Mouse (Mus musculus) WW6 (cell line): ENCODE measurements at regions not wholly inside any gene's neighbourhood (a gene's known extent, or its start where the extent isn't known, plus 50 kb on each side); places are given as distances from the start of the nearest gene placed in this dataset.
"Not testable (repeated sequence)": the region's sequence is repeated elsewhere in the genome, so short reads cannot be mapped to it uniquely, and the experiment has no call there.

ENCODE experiments used
- DNase-seq: peaks from one replicate; pipeline ENCODE4 v3.0.0-alpha.2; 2013; ENCODE audit warnings: low read depth, low spot score

DNA sequence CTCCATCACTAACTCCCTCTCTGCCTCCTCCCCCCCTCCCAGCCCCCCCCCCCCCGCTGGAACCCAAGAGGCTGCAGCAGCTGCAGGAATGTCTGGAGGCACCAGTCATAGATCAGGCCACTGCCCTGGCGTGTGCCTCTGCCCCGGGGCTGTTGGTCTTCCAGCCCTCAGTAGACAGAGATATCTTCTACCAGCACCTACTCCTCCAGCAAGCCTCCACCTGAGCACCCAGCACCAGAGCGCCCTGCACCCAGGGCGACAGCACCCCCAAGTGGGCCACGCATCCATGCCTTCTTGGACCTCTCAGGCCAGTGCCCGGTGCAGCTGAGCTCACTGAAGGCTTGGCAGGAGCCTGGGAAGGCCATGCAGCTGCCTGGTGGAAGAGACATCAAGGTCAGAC, 936.5 kb downstream of the Diaph3 start:
- no peak for DNase-seq

DNA sequence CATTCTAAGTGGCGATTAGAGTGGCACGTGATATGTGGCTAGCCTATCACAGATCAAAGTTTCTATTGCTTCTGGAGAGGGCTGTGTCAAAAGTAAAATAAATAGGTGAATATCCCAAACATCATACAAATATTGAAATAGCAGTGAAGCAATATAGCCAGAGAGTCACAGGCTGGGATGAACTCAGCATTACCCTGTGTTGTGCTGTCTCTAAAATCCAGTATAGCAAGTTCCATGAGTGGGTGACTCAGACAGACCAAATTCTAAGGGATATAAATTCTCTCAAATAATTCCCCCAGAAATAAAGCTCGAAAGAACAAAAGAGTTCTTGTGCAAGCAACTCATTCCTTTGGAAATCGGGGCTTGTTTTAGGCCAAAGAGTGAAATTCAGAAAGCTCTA, 943.2 kb downstream of the Diaph3 start:
- DNase-seq, result no peak

- DNase-seq, result no peak
These were observed 956.2 kb downstream of the Diaph3 start for GRCm38 (mm10) chr14:86184663-86185381.

DNA sequence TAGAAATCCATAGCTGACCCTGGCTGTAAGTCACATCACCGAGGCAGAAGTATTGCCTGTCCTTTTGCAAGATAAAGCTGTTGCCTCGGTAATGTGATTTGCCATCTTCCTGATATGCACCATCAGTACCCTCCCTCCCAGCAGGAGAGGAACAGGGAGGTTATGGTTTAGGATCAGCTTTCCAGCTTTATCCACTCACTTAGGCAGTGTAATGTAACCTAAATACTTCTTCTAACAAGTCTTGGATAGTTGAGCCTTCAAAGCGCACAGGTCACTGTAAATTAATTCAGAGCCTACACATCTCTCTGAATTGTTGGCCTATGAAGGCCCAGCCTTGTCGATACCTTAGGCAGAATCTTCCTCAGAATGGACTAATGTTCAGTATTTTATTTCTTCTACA, 962.5 kb downstream of the Diaph3 start:
- DNase-seq, result no peak

DNA sequence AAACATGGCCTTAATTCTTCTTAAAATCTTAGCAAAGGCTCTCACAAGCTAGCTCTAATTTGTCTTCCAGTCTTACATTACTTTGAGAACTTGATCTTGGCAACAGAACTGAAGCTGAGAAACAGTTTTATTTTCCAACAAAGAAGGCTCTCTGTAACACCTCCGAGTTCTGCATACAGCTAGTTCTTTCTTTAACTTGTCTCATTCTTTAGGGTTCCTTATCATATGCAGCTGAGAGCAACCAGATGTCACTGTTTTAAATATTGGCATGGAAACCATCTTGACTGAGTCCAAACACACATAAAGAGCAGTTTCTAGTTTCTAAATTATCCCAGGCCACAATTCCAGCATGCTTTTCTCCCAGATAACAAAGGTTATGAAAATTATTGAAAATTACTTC, 969.9 kb downstream of the Diaph3 start:
- DNase-seq, result no peak

- no peak for DNase-seq
These were observed 981.9 kb downstream of the Diaph3 start for GRCm38 (mm10) chr14:86159151-86159550.

DNA sequence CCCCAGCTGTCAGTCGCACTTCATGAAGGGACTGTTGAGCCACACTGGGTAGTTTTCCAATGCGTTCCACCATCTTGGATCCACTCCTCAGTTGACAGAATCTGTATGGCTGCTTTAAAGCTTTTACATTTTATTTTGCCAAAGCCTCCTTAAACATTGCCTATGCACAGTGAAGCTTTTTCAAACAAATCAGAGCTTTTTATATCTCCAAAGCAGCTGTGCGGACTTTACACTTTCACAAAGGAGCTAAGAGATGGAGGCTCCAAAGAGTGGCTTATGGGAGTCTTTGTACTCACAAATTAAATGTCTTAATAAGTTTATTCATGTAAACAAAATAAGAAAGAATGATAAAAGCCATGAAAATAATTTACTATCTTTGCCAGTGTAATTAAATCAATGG, 986.3 kb downstream of the Diaph3 start:
- DNase-seq, result no peak

DNA sequence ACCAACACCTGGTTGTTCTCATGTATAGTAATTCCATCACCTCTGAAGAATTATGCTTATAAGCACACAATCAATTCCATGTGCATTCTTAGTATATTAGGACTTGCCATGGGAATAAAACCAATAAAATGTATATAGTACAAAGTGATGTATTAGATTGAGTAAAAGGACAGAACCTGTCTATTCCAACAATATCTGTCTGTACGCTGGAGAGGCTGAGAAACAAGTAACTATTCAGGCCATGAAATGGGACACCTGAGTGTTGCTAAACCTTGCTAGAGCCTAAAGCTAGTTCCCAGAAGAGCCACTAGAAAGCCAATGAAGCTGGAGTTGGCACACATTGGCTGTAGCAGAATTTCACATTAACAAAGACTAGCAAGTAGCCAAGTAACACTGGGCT, 989.8 kb downstream of the Diaph3 start:
- no peak for DNase-seq

- no peak for DNase-seq
These were observed 990.6 kb downstream of the Diaph3 start for GRCm38 (mm10) chr14:86150329-86150866.

DNA sequence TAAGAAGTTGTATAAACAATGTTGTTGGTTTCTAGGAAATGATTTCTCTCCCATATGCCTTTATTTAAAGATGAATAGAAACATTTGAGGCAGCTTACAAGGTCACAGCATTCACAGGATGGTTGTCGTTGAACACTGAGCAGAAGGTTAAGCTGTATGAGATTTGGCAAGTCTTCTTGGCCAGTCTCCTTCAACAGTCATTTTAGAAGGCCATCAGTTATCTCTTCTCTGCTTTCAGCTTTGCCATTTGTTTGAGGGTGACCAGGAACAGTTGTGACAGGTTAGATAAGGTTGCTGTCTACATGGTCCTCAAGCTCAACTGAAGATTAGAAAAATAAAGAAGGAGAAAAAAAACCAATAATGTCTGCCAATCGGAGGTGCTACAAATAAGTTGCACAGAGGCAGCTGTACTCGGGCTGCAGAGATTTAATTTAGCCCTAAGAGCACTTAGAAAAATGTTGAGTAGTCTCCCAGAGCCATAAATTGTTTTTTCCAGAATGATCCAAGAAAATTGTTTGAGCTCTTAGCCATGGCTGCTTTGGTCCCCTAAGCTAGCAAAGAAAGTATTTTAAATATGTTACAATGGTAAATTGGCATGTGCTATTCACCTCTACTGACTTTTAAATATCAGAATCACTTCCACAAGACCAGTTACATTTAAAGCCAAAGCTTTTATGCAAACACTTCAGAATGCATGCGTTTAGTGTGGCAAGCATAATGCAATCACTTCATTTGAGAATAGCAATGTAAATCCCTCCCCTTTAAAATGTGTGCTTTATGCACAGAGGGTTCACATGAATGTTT, 1025.6 kb downstream of the Diaph3 start:
- DNase-seq, result no peak

GRCm38 (mm10) chr14:86101497-86101896, 1039.5 kb downstream of the Diaph3 start:
- DNase-seq, result no peak

DNA sequence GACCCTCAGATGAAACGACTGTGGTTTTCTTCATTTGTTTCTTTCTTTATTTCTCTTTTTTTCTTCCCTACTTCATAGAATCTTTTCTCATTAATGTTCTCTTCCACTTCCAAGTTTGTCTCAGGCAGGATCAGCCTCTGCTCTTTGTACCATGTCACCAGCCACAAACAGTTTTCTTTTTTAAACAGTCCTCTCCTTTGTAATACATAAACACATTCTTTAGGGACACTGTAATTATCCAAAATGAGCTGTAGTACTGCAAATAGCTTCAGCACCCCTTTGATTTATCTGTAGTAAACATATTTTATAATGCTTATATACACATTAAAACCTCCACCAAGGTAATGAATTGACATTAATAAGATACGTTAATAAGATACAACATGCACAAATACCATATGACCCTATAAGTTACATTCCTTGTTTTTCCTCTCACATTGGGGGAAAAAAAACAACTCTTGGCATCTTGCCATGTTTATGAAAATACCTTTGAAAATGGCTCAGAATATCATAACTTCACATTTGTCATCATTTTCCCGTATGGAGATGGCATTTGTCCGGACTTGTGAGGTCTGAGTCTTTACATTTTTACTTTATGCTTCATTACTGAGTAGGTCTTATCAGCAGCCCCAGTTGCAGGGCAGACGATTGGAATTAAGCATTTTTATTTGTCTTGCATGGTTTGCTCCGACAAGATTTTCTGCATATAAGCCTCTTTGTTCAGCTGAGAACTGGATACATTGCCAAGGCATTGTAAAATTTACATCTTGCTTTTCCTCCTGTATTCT, 1070.5 kb downstream of the Diaph3 start:
- no peak for DNase-seq

DNA sequence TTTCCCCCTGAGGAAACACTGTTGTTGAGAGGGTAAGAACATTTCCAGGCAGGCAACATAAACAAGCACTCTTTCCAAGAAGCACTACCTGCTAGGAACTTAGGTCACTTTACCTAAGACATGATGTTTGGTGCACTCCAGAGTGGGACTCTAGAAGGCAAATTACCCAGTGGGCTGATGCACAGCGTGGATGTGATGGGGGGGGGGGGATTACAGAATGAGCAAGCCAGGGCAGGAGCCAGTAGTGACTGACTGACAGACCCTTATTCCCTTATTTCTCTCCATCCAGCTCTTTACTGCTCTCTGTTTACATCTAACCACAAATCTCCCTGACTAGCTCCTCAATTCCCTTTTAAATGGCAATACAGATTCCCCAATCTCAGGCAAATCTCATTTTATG, 1071.7 kb downstream of the Diaph3 start:
- DNase-seq, result no peak

GRCm38 (mm10) chr14:86067743-86068142, 1073.3 kb downstream of the Diaph3 start:
- no peak for DNase-seq

GRCm38 (mm10) chr14:86063620-86063943, 1077.5 kb downstream of the Diaph3 start:
- DNase-seq, result no peak

- no peak for DNase-seq
These were observed 1078.0 kb downstream of the Diaph3 start for GRCm38 (mm10) chr14:86062885-86063619.

- no peak for DNase-seq
These were observed 1084.0 kb downstream of the Diaph3 start for GRCm38 (mm10) chr14:86056991-86057390.

DNA sequence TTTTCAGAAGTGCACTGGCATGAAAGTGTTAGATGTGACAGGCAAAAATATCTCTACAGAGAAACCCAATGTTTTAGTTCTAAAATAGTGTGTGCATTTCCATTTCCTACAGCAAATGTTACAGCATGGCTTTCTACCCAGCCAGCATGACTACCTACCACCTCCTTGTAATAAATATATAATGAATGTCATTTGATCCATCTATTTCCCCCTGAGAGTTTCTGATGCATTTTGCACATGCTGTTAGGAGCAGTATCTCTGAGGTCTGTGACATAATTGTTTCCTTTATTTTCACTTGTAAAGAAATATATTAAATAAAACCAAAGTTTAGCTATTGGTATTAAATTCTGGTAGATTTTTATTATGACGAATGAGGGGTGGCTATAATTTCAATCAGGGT, 1086.4 kb downstream of the Diaph3 start:
- DNase-seq, result no peak

DNA sequence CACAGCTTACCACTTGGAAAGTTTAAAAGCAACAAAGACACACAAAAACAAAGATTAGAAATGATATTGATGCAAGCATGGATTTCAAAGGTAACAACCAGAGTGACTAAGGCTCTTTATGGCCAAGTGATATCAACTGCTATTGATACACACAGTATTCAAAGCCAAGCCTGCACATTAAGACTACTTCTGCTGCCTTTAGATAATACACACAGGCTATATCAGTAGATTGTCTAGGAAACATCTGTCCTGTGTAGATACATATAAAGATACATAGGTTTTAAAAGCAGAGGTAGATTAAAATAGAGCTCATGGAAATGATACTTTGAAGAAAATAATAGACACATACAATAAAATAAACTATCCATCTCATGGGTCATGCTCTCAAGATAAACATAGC, 1111.6 kb downstream of the Diaph3 start:
- no peak for DNase-seq

DNA sequence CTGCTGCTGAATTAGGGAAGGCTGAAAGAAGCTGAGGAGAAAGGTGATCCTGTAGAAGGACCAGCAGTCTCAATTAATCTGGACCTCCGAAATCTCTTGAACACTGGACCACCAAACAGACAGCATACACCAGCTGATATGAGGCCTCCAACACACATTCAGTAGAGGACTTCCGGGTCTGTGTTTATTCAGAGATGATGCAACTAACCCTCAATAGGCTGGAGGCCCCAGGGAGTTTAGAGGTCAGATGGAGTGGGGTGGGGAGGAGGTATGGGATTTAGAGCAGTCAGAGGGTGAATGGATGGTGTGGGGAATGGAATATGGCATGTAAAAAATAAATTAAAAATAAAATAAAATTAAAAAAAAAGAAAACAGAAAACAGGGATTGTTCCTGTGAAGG, 1123.4 kb downstream of the Diaph3 start:
- DNase-seq, result not testable (repeated sequence)
